Mouse (Mus musculus) ES-E14 (cell line): ENCODE measurements around the gene Gdf15.

Experiments used
- CHD2 ChIP-seq: IDR thresholded peaks from 2 replicates; pipeline ENCODE4 v1.6.1; 2014; ENCODE audit warnings: mild to moderate bottlenecking, low read depth, low read length, inconsistent platforms
- HCFC1 ChIP-seq: IDR thresholded peaks from 2 replicates; pipeline ENCODE4 v1.6.1; 2012; ENCODE audit warnings: low read length, inconsistent platforms, borderline replicate concordance; ENCODE audit not compliant: insufficient read depth
- MAFK ChIP-seq: IDR thresholded peaks from 2 replicates; pipeline ENCODE4 v1.6.1; 2014; ENCODE audit warnings: mild to moderate bottlenecking, low read depth, low read length, inconsistent platforms; ENCODE audit not compliant: insufficient read depth
- ZC3H11A ChIP-seq: IDR thresholded peaks from 2 replicates; pipeline ENCODE4 v1.6.1; 2012; ENCODE audit warnings: low read depth, mild to moderate bottlenecking, inconsistent platforms, low read length, borderline replicate concordance
- ZNF384 ChIP-seq: IDR thresholded peaks from 2 replicates; pipeline ENCODE4 v1.6.1; 2012; ENCODE audit warnings: low read depth, low read length, inconsistent platforms

DNA sequence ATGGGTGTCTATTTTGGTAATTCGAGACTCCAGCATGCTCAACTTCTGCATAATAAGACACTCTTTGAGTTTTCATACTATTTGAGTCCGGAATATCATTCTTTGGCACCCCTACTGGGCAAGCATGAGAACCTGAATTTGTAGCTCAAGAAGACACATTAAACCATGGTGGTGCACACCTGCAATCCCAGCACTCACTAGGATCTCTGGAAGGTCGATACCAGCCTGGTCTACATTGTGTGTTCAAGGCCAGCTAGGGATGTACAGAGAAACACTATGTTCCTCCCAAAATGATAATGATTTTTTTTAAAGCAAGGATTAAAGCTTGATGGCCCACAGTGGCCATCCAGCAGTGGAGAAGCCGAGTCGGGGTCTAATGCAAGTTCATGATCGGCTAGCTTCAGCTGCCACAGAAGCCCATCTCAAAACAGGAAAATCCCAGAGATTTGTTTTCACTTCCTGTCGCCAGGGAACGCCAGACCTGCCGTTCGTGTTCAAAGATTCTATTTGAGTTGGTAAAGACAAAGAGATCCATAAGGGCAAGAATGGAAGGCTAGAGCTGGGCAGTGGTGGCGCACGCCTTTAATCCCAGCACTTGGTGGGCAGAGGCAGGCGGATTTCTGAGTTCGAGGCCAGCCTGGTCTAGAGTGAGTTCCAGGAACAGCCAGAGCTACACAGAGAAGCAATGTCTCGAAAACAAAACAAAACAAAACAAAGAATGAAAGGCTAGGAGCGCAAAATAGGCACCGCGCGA is 40.2 kb upstream of the Gdf15 start:
- no peak for TF ChIP-seq HCFC1
- TF ChIP-seq MAFK = no peak
- no peak for TF ChIP-seq ZNF384
- no peak for TF ChIP-seq CHD2
- 0 out of 2 replicates have a peak, but pooled peaks have one; percentile 24 for TF ChIP-seq ZC3H11A
